8 mouse cellular contexts compared by ENCODE assay signal in genomic region chr2:118637888-118638526, GRCm38 (mm10). TPM values are rescaled to one million over a fixed set of nuclear protein-coding genes. Genes with fewer than 3 reads are reported as not detected.
DNase-seq lines count a peak whose midpoint lies in the region; ATAC-seq lines count a peak whose summit lies in the region.

No protein-coding gene starts in this region.

- WGBS in intestine, embryonic 16.5 days: 34% methylated on average over 8 of the region's 8 CpGs
- 49% methylated on average over 8 of the region's 8 CpGs for WGBS in midbrain, embryonic 12.5 days

- H3K4me3 ChIP-seq in intestine, embryonic 16.5 days (ENCODE audit: low read length): no peak overlapping the region
- no peak overlapping the region for H3K4me3 ChIP-seq in midbrain, embryonic 12.5 days

- no peaks in the 10 kb centered on the region for H3K27me3 ChIP-seq in intestine, embryonic 16.5 days (replicated peaks; ENCODE audit: control insufficient read depth, insufficient read depth, low read length)
- no peaks in the 10 kb centered on the region for H3K27me3 ChIP-seq in midbrain, embryonic 12.5 days

- peak; percentile 69 for ATAC-seq in intestine, embryonic 16.5 days
- ATAC-seq in midbrain, embryonic 12.5 days (ENCODE audit: low FRiP score, low read depth): peak; percentile 52; the same call in 1 of the 2 replicates

- intact Hi-C loops in heart, postnatal 25 days (cut with DNase I): loop anchor here (1.0 to 10.0 kb wide), 4 partner anchors 57 to 337 kb away; no protein-coding TSS in a partner anchor
- intact Hi-C loops in left cerebral cortex, postnatal 25 days (cut with DNase I): loop anchor here (1.0 to 2.0 kb wide), 3 partner anchors 57 to 245 kb away; no protein-coding TSS in a partner anchor

- H3K9ac ChIP-seq in intestine, embryonic 16.5 days (ENCODE audit: low read depth, low read length): no peak overlapping the region
- no peak overlapping the region for H3K9ac ChIP-seq in midbrain, embryonic 12.5 days (replicated peaks)

- no peak overlapping the region for H3K4me2 ChIP-seq in intestine, embryonic 16.5 days (ENCODE audit: low read depth, low read length)
- no peak overlapping the region for H3K4me2 ChIP-seq in midbrain, embryonic 12.5 days (replicated peaks)

- H3K27ac ChIP-seq in intestine, embryonic 16.5 days (ENCODE audit: low read length): no peak overlapping the region
- H3K27ac ChIP-seq in midbrain, embryonic 12.5 days (replicated peaks): no peak overlapping the region

- H3K4me1 ChIP-seq in intestine, embryonic 16.5 days (ENCODE audit: control insufficient read depth, insufficient read depth, low read length): no peaks in the 10 kb centered on the region
- no peaks in the 10 kb centered on the region for H3K4me1 ChIP-seq in midbrain, embryonic 12.5 days

- H3K9me3 ChIP-seq in intestine, embryonic 16.5 days (ENCODE audit: control insufficient read depth, low read length): no peaks in the 10 kb centered on the region
- no peaks in the 10 kb centered on the region for H3K9me3 ChIP-seq in midbrain, embryonic 12.5 days

- peaks cover 26% of the 10 kb centered on the region; the same call in 1 of the 2 replicates for H3K36me3 ChIP-seq in intestine, embryonic 16.5 days (ENCODE audit: control insufficient read depth, insufficient read depth, low read length)
- peaks cover 80% of the 10 kb centered on the region for H3K36me3 ChIP-seq in midbrain, embryonic 12.5 days

- DNase-seq in heart, adult 8-10 months (ENCODE audit: low spot score): peak; percentile 59
- DNase-seq in heart, postnatal 25 days (ENCODE audit: low spot score): no peak
- DNase-seq in cerebellum, postnatal 10 days: peak; percentile 83 to 89
- DNase-seq in frontal cortex, postnatal 36 days (ENCODE audit: low spot score in 2 of 2): peak; percentile 66 to 73
- peak; percentile 67 to 69 for DNase-seq in left cerebral cortex, postnatal 25 days (ENCODE audit: low spot score in 2 of 2)
- peak; percentile 65 for DNase-seq in spleen, adult 12 weeks (ENCODE audit: low spot score)

RNA-seq across cellular contexts. Expression of gene Pak6, which starts 25.1 kb away (rescaled TPM):
- total RNA-seq in heart, adult 8-10 months (2022): 10 to 100 TPM in 3 of 4 experiments, 1 to 10 TPM in 1; 7.5 to 13.4 (median 11.4) TPM
- total RNA-seq in heart, postnatal 25 days (2021): 1 to 10 TPM; 6.4 to 9.9 TPM
- 1.8 and 2.0 TPM in 2 replicates for polyA plus RNA-seq in intestine, embryonic 16.5 days (2015; fragmentation: Nextera tagmentation; extraction: Ambion mirVana)
- total RNA-seq in left cerebral cortex, postnatal 25 days (2021): 100 to 1,000 TPM in 1 of 2 experiments, 10 to 100 TPM in 1; 92.1 to 103 TPM
- polyA plus RNA-seq in midbrain, embryonic 12.5 days (2016; fragmentation: Nextera tagmentation; extraction: Ambion mirVana): 4.9 and 5.8 TPM in 2 replicates

RNA-seq across cellular contexts. Expression of gene Bub1b, which starts 40.0 kb away (rescaled TPM):
- total RNA-seq in heart, adult 8-10 months (2022): under 1 TPM; 0.56 to 0.94 (median 0.60) TPM
- total RNA-seq in heart, postnatal 25 days (2021): 1 to 10 TPM; 1.9 to 2.2 TPM
- polyA plus RNA-seq in intestine, embryonic 16.5 days (2015; fragmentation: Nextera tagmentation; extraction: Ambion mirVana): 58.4 and 63.6 TPM in 2 replicates
- 1 to 10 TPM; 1.1 to 1.2 TPM for total RNA-seq in left cerebral cortex, postnatal 25 days (2021)
- 92.1 and 94.5 TPM in 2 replicates for polyA plus RNA-seq in midbrain, embryonic 12.5 days (2016; fragmentation: Nextera tagmentation; extraction: Ambion mirVana)

Comparison
In these comparisons a context has a peak if more than half of its experiments do, and no peak if none do; other contexts are left out.
1. RNA of gene Pak6, which starts 25.1 kb away (total RNA-seq): 92.1 to 103 TPM in left cerebral cortex, postnatal 25 days; 7.5 to 13.4 TPM in heart, adult 8-10 months and 6.4 to 9.9 TPM in heart, postnatal 25 days; every median in the first group is over 4 times any median in the second.